Mouse (Mus musculus) heart, adult 2 months (tissue): ENCODE measurements around the gene Doc2g.

Experiments used
- CTCF ChIP-seq: fragments of 200-600 bp; IDR thresholded peaks from 2 replicates; pipeline ENCODE4 v1.8.1; 2022; ENCODE audit warnings: antibody characterized with exemption, mild to moderate bottlenecking, moderate library complexity
- POLR2A ChIP-seq: fragments of 200-500 bp; IDR thresholded peaks from 2 replicates; pipeline ENCODE4 v1.6.1; 2011; ENCODE audit warnings: mild to moderate bottlenecking, low read depth, low read length, control low read depth; ENCODE audit not compliant: insufficient read depth

DNA sequence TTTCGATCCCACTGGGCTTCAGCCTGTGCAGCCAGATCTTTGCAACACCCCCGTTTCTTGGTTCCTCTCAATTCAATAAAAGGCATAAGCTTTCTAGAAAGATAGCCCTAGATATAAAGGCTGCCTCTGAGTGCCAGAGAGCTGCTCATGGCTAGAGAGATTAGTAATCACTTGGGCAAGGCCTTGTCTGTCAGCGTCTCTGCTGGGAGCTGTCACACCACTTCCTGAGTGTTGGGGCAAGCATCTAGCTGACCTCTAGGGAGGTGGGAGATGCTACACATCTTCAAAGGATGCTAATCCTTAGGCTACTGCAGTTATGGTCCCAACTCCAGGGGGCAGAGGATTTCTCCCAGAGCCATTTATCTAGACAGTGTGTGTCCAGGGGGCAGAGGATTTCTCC lies 35.9 kb upstream of the Doc2g start:
- TF ChIP-seq CTCF (no peak), POLR2A (no peak)
